Mouse (Mus musculus): ENCODE results near the gene 3830417A13Rik.

Gene 3830417A13Rik

GRCm38 (mm10) chrX:64173248-64173647 is at the start of gene 3830417A13Rik:
Gene 3830417A13Rik, plus strand, starts transcription at chrX:64173548.
- no peak for DNase-seq (ENCODE audit: low read depth, low spot score)

DNA sequence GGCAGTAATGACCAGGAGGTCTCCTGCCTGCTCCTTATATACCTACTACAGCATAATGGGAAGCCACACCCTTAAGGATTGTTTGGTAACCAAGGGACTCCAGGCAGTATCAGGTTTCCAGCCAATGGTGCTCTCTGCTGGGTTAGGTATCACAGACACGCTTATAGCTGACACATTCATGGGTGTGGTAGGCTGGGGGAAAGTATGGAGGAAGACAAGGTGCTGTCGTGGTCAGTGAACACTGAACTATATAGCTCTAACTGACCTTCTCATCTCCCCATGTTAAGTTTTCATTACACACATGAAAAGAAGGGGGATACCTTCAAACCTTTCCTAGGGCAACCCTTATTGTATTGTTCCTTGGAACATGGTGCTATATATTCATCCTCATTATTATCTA is 21.2 kb upstream of the 3830417A13Rik start, which contains the start of gene Gm6760:
Gene Gm6760 (minus strand): TSS at position 101 of the 400 bp plus-strand sequence.
- no peak for DNase-seq (ENCODE audit: low read depth, low spot score)

DNA sequence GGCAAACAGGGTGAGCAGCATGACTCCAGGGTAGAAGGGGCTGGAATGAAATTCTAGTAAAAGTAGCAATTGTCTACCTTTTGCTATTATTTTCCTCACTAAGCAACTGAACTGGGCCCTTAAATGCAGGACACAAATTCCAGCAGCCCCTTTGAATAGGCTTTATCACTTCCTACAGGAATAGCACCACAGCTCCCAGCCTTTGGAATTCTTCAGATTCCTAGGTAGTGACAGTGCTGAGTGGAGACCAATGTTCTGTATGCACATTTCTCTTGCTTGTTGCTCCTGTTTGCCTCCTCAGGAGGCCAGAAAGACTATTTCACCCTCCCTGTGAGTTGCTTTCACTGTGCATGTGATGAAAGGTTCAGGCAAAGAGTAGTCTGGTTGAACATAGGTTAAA is 7.9 kb downstream of the 3830417A13Rik start:
- DNase-seq (ENCODE audit: low read depth, low spot score) = no peak

Measured in A20 (cell line).